Mouse (Mus musculus) gastrocnemius, postnatal 36 days (tissue): ENCODE results near the gene B4galt5. TPM values are rescaled to one million over a fixed set of nuclear protein-coding genes. Genes with fewer than 3 reads are reported as not detected.

Source experiments
- DNase-seq, 2 experiments: peaks; one replicate each; pipeline ENCODE4 v3.0.0; 2022
- intact Hi-C: fragments of 180-260 bp; cut with DNase I; formaldehyde crosslinking; loops from one replicate; pipeline ENCODE4 v1.15.1; 2025
- total RNA-seq, 2 experiments: library from RNA; stranded (reverse); gene quantifications; 2 replicates each; pipeline ENCODE4 v1.2.3; 2021

B4galt5 gene
- total RNA-seq, 2 experiments from 2014 or later, result 6.9 TPM

DNA sequence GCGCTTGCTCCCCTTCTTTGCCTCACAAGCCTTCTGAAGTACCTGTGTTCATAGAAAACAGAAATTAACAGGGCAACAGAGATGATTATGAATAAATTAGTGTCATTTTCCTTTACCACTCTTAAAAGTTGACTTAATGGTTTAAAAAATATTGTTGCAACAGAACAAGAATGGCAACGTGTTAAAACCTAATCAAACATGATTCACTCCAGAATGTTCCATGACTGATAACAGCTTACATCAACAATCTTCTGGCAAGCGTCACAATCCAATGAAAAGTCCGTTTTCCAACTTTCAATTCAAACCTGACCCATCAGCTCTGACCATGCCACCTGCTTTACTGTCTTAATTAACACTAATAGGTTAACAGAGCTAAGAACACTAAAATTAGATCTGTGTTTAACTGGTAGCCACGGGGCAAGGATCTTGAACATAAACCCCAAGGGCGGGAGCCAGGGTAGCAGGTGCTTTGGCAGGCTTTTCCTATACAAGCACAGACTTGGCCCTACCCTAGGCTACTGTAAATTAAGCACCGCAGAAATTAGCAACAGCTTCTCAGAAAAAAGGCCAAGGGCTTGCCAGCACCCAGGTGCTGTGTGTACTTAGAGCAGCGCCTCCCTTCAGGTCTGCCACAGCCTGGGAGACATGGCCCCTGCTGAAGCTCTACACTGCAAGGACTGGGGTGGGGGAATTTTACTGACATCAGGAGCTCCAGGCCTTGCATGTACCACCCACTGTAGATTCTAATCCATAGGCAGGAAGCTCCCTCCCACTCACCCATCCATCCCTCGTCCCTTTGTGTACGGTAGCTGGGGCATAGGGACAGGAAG, 12.4 kb downstream of the B4galt5 start:
- DNase-seq, result no peak
- intact Hi-C loops, result no loop called here

DNA sequence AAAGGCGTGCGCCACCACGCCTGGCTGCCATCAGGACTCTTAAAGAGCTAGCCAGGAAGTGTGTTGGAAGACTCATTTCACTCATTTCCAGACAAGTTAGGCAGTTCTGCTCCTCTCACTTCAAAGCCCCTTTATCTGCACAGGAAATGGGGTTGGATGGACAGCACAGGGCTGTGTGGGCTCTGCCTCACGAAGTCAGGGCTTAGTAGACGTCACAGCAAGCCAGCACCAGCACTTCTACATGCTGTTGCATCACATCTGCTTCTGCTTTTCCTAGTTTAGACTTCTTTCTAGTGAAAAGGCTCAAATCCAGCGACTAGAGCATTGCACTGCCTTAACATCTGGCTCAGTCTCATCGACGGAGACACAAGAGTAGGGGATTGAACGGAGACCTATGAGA, 13.9 kb downstream of the B4galt5 start:
- intact Hi-C loops, result no loop called here
- no peak for DNase-seq

DNA sequence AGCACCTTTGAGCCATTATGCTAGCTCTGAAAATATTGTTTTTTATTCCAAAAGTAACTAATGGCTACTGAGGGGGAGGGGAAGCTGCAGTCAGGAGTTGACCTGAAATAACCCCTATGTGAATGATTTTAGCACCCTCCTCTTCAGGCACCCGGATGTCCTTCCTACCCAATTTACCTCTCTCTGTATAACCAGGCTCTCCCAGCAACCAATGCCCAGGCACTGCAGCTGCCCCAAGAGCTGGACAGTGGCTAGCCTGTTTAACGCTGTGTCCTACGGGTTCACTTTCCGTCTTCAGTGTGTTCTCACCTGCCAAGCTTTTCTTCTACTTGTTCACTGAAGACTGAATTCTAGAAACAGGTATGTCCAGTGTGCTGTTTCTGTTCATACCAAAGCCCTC, 14.7 kb downstream of the B4galt5 start:
- no peak for DNase-seq

DNA sequence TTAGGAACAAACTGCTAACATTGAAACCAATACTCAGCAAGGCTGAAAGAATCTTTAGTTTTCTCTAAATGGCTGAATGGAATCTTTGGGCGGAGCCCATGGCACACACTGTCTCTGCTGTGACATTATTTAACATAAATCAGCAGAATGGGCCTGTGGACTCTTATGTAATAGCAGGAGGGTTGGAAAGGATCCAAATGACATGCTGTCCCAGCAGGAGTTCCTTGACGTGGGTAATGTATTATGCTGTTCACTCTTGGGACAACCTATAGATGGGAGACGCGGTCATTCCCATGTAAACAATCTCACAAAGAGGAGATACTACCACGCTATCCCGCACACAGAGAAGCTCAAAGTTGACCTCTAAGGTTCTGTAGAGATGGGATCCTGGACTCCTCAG, 15.5 kb downstream of the B4galt5 start:
- intact Hi-C loops, result no loop called here
- no peak for DNase-seq

More for the DNA sequence above, 14.7 kb downstream of the B4galt5 start:
- intact Hi-C loops, result no loop called here

DNA sequence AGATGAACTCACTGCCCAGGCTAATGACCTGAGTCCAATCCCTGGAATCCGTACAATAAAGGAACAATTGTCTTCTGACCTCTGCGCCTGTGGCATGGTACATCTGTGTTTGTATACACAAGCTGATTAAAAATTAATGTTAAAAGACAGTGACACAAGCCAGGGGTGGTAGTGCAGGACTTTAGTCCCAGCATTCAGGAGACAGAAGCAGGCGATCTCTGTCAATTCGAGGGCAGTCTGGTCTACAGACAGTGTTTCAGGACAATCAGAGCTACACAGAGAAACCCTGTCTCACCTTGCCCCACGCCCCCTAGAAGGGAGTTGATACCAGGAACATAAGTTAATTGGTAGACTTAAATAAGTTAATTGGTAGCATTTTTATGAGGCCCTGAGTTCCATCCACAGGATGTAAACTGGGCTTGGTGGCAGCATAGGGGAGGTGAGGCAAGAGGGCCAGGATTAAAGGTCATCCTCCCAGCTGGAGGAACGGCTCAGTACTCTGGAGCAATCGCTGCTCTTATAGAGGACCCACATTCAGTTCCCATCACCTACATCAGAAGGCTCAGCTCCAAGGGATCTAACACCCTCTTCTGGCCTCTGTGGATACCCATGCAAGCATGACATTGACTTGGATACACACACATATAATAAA, 16.5 kb downstream of the B4galt5 start:
- intact Hi-C loops, result no loop called here
- no peak for DNase-seq

DNA sequence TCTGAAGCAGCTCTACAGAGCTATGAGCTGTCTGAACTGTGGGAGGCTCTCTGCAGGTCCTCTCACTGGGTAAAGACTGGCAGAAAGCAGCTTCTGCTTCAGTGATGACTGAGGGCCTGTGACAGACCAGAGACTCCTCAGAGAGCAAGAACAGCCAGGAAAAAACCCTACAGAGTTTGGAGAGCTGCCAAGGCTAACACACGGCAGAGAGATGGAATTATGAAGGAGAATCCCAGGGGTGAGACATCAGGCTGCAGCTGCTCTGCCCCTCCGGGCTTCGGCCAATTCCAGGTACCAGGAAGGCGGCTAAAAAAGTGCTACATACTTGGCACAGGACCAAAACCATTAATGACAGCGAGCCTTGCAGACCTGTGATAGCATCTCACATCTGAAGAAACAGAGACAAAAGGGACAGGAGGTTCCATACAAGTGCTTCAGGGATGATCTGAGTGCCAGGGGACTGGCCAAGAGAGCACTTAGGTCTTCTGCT, 17.5 kb downstream of the B4galt5 start:
- intact Hi-C loops, result no loop called here
- DNase-seq, result no peak

DNA sequence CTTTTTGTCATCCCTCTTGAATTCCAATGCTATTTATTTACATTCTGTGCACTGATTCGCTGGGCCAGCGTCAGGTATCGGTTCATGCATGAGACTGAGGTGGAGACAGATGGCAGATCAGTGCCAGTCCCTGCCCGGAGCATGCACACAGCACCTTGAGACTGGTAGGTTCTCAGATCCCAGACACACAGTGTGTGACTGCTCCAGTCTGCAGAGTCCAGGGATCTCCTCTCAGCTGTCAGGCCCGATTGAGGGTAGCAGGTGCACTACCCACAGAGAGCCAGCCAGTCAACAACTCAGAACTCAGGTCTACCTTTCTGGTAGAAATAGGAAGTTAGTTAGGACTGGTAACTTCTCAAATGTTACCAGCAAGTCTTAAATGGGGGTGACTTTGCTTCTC, 18.4 kb downstream of the B4galt5 start:
- intact Hi-C loops, result no loop called here
- DNase-seq, result no peak

DNA sequence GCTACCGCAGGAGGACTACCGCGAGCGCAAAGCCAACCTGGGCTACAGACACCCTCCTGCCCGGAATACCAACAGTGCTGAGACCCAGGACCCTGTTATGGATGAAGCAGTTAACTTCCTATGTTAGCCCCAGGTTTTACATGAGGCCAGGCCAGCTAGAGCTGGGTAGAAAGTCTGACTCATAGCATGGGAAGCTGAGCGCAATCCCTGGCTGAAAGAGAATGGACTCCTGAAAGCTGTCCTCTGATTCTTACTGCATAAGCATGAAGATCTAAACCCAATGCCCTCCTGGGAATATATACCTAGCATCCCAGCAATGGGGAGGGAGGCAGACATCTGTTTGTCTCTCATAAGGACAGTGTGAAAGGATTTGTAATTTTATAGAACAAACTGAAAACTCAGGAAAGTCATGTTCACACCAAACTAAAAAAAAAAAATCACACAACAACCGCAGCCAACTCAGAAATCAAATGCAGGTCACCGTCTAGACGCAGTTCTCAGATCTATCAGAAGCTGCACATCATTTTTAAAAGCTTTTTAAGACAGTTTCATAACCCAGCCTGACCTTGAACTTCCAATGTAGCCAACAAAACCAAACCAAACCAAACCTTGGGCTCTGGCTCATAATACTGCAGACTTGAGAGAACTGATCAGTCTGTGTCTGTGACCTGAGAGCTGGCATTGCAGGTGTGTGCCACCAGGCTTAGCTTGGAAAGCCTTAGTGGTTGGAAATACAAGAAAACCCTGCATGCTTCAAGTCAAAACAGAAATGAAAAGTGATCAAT, 19.3 kb downstream of the B4galt5 start:
- intact Hi-C loops, result no loop called here

DNA sequence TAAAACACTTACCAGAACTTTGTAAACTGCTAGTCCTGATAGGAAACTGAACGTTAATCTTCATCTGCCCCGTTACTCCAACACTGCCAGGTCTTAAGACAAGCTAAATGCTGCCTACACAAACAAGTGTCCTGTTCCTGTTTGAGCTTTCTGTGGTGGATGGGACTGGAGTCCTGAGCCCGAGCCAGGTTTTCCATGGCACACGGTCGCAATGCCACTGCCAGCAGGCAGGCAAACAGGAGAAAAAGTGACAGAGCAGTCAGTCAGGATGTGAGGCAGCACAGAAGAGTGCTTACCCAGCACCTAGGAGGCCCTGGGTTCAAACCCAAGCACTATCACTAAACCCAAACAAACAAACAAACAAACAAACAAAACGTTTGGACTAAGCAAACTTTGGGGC, 20.6 kb downstream of the B4galt5 start:
- intact Hi-C loops, result no loop called here
- DNase-seq, result peak in 1 of 2 experiments; percentile 22

More for the DNA sequence above, 19.3 kb downstream of the B4galt5 start:
- no peak for DNase-seq

DNA sequence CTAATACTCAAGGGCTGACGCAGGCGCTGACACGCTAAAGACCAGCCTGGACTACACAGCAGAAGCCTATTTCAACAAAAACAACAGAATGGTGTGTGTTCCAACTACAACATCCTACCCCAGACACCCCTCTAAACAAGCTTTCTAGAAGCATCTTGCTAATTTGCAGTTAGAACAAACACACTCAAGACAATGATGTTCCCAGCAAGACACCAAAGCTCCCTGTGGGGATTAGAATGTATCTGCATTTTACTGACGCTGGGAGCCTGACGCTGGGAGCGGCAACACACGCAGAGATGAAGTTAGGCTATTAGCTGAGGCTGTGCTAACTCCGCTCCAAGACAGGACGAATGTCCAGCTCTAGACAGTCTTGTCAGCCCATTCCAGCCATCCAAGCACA, 22.4 kb downstream of the B4galt5 start:
- intact Hi-C loops, result no loop called here
- no peak for DNase-seq

DNA sequence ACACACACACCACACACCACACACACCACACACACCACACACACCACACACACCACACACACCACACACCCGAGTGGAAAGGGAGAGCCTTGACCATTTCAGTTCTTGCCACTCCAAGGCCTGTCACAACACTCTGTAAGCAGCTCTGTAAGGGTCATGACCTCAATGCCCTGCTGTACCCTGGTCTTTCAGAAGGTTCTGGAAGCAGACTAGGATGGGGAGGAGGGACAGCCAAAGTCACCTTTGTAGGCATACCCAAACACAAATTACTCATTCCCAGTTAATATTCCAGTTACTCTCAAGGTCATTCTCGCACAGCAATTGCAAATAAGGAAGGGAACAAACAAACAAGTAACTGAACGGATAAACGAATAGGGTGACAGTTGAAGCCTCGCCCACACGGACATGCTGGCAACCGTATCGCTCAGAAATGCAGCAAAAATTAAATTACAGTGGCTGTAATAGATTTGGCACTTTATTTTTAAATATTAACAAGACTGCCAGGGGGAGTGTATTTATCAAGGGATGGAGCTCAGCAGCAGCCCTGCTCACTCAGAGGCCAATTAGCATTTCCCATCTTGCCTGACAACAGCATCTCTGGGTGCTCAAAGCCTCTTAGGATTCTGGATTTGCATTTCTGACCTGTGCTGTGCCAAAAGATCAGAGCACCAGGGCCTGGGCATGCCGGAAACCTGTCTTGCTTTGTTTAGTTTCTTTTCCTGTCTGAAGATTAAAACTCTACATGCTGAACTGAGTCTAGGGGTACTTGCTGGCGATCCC, 24.6 kb downstream of the B4galt5 start:
- DNase-seq, result no peak
- intact Hi-C loops, result no loop called here

DNA sequence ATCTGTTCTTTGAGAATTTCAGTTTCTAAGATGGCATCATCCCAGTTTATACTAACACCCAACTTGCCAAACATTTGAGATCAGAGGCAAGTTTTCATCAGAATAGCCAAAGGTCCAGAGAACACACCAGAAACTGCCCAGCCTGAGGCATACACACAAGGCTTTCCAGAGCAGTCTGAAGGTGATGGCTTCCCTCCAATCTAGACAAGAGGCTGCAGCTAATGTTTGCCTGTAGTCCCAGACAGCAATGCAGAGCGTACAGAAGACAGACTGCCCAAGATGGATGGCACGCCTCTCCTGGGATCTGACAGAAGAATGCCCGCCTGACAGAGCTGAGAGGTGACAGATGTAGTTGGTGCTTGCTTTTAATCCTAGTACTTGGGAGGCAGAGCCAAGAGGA, 25.9 kb downstream of the B4galt5 start:
- intact Hi-C loops, result no loop called here
- no peak for DNase-seq

DNA sequence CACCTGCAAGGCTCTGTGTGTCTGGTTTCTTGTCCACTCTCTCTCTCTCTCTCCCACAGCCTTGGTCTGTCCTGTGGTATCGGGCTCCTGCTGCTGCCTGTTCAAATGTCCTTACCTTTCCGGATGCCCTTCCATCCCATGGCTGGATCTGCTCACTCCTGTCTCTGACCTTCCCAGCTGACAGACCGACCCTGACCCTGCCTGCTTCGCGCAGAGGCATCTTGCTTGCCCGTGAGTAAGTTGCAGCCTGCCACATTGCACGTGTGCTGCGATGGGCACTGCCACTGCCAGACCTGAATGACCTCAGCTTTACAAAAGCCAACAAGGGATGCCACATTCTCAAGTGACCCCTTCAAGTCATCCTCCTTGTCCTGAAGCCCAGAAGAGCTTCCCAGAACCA, 27.6 kb downstream of the B4galt5 start:
- no peak for DNase-seq
- intact Hi-C loops, result no loop called here

DNA sequence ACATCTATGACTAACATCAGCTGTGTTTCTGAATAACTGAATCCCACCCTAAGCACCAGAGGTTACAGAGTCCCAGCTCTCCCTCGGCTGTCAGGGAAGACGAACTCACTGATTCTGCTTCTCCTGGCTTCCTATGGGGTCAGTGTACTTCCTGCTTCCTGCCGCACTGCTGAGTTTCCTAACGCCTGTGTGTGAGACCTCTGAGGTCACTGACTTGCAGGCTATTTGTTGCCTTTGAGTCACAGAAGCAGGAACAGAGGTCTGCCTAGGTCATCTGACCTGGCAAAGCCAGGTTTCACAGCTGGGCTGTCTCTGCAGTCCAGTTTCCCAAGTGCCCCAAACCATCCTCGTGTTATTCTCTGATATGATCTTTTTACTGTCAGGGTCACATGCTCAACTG, 30.0 kb downstream of the B4galt5 start:
- no peak for DNase-seq
- intact Hi-C loops, result no loop called here

DNA sequence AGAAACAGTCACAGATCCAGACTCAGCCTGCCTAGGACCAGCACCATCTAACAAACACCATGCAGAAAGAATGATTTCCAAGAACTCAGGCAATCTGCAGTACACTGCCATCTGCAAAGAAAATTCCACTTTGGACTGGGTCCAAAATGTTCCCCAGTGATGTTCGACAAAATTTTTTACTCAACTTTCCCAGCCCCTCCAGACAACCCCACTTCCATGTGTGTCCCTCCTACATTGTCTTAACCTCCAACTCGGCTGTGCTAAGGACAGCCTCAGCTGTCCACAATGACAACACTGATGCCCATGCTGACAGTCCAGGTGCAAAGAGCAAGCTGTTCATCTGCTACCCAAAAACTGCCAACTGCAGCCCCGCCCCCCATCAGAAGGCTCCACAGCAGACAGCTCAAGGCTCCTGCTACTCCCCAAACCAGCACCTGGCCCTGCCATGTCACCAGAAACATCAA, 32.2 kb downstream of the B4galt5 start:
- intact Hi-C loops, result no loop called here
- no peak for DNase-seq

DNA sequence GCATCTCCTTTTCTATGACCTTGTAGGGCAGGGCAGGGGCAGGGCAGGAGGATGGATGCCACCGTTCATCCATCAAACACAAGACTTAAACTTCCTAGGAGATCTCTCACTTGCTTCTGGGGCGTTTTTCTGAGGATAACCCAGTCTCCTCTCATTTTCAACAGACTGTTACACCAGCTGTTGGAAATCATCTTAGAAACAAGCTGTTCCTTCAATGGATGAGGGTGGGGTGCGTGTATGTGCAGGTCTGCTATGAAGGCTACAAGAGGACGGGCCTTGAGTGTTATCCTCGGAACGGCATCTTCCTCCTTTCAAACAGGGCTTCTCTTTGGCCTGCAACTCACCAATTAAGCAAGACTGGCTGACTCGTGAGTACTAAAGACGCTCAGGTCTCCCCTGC, 34.5 kb downstream of the B4galt5 start:
- intact Hi-C loops, result no loop called here
- DNase-seq, result no peak

DNA sequence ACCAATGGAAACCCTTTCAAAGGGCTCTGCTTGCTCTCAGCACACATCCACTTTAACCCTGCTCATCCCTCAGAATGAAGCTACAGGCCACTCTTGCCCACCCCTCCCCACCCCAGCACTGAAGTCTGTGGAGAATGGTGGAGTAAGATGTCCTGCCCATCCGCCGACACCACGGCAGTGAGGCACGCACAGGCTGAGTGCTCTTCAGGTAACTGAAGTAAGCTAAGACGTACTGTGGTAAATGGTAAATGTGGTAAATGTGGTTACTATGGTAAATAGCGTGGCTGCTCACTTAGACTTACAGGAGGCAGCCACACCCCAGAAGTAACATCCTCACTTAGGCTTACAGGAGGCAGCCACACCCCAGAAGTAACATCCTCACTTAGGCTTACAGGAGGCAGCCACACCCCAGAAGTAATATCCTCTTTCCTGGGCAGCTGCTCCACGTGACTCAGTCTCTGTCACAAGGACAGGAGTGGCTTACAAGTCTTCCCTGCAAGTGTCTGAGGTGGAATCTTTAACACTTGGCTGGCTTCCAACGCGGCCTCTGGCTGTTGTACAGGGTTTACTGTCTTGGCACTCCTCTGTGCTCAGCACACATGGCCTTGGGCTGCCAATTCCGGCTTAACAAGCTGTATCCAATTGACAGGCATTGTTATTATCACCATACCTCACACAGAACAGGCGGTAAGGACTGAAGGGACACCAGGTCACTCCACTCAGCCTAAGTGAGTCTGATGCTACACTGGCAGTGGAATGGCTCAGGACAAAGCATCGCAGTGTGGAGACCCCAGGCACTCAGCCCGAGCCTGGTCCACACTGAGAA, 35.3 kb downstream of the B4galt5 start:
- peak in 1 of 2 experiments; percentile 39 for DNase-seq

DNA sequence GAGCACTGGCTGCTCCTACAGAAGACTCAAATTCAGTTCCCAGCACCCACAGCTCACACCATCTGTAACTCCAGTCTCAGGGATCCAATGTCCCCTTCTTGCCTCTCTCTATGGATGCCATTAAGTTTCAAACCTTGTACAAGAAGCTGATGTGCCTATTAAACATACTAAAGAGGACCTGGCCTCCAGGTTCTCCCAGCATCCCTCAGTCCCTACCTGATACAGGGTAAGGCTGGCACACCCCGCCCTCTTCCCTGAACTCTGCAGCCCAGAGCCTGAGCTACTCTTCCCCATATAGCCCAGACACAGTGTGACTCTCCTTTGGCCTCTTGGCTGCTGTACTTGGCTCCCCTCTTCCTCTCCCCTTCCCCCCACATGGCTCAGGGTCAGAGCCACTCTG, 38.9 kb downstream of the B4galt5 start:
- no peak for DNase-seq
- intact Hi-C loops, result no loop called here

More for the DNA sequence above, 35.3 kb downstream of the B4galt5 start:
- intact Hi-C loops, result no loop called here

DNA sequence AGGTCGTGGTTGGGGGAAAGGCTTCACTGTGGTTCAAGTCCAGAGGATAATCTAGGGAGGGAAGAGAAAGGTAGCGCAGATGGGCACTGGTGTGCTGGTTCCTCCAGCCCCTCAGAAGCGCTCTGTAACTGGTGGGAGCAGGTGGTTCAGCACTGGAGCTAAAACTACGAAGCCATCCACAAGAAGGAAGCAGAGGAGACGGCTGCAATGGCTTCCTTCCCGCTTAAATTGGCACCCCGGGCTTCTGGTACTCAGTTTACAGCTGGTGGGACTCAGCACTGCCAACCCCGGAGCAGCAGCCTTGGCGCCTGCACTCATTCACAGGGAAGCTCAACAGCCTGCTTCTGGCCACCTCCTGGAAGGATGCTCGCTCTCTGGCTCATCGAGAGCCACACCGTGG, 39.7 kb downstream of the B4galt5 start:
- intact Hi-C loops, result loop anchor here (5.0 to 10.0 kb wide), 2 partner anchors 43 to 96 kb away; no protein-coding TSS in a partner anchor
- peak; percentile 27 to 32 for DNase-seq
